Mouse (Mus musculus): ENCODE measurements at regions not wholly inside any gene's neighbourhood (a gene's known extent, or its start where the extent isn't known, plus 50 kb on each side); places are given as distances from the start of the nearest gene placed in this dataset.

DNA sequence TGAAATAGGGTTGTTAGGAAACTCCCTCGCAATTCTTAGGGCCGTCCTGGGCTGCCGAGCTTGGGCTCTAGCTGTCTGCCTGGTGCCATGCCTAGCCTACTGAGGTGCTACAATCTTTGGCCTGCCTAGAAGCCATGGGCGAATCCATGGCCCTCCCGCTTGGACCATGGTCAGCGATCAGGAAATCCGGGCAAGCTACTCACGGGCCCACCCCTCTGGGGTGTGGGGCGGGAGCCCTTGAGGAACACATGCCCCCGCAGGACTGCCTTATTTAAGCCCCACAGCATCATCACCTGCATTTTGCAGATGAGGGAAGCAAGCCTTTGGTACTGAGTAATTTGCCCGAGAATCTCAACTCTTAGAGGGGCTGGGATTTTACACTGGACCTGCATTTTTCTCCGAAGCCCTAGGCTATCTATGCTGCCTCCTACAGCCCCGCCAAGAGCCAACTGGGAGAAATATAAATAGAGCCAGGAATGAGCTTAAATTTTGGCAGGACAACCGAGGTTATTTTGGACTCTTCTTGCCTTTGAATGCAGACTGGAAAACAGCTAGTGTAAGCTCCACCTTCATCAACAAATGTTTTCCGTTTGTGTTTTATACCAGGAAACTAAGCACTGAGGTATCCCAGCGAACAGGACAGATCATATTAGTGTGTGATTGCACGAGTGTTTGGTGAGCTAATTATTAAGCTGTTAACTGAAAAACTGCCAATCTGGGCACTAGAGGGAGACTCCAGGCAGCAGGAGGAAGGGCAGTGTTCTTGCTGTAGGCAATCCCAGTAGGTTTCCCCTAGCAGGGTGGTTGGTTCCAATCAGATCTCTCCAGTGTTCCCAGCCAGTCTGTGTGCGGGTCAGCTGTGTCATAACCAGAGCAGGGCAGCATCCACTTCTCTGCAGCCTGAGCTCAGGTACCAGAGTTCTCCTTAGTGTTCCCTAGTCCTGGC, 183.6 kb upstream of the Foxn2 start:
- peak; percentile 84 for DNase-seq (ENCODE audit: low spot score)

DNA sequence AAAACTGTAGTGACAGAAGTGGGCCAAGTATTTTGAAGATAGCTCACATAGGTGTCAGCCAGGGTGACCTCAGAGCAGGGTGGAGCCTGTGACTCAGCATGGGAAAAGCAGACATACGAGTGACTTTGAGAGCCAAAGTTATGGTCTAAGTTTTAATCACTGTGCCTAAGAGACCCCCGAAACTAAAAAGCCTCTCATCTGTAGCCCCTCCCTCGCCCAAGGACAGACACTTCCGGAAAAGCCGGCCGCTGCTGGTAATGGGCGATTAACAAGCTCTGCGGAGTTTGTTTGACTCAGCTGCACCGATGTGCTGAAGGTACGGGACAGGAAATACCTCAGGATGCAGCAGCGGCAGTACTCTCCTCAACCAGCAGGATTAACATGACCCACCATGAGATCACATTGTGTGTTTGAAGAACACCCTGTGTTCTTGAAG, 182.1 kb upstream of the Foxn2 start:
- peak; percentile 40 for DNase-seq (ENCODE audit: low spot score)

DNA sequence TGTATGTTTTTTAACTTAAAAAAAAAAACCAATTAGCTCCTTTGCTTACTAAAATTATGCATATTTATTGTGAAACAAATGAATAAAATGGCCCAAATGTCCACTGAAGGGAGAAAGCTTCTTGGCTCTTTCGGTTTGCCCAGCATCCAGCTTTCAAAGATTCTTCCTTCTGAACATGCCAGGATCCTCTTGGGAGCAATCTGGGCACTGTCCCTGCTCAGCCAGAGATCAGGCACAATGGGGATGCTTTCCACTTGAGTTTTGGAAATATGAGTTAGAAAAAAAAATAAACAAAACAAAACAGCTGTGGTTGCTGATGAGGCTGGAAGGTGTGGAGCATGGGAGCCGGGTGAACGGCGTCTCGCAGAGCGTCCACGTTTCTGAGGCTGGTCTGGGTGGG, 180.3 kb upstream of the Foxn2 start:
- no peak for DNase-seq (ENCODE audit: low spot score)

- no peak for DNase-seq (ENCODE audit: low spot score)
These were observed 179.7 kb upstream of the Foxn2 start for GRCm38 (mm10) chr17:88260826-88261225.

GRCm38 (mm10) chr17:88261556-88261955, 179.0 kb upstream of the Foxn2 start:
- no peak for DNase-seq (ENCODE audit: low spot score)

DNA sequence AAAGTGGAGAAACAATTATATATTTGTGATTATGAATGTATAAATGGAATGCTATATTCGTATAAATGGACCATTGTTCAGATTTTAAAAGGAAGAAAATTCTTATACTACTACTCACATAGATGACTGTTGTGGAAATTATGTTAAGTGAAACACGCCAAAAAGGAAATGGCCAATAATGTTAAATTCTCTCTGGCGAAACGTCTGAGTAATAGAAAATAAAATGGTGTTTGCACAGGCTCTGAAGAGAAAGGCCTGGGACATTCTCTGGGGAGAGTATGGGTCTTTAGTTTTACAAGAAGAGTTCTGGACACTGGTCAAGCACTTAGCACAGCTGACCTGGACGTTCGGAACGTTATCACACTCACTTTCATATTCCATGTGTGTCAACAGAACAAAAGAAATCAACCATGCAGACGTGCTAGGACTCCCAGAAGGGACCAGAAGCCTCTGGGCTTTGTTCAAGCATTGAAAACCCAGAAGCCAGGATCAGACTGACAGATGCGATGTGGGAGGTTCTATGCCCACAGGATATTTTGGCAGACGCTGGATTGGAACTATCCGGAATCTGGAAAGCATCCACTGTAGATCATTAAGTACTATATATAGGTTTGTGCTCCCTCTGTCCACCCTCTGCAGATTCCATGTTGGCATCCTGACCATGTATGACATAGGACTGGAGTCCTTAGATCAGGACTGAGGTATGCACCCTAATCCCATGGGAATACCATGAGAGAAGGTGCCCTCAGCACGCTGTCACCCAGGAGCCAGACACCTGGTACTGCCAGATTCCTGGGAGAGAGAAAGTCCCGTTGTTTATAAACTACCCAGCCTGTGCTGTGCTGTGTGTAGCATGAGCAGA, 178.0 kb upstream of the Foxn2 start:
- no peak for DNase-seq (ENCODE audit: low spot score)

- no peak for DNase-seq (ENCODE audit: low spot score)
These were observed 175.2 kb upstream of the Foxn2 start for GRCm38 (mm10) chr17:88265291-88265690.

GRCm38 (mm10) chr17:88268216-88268615, 172.3 kb upstream of the Foxn2 start:
- no peak for DNase-seq (ENCODE audit: low spot score)

DNA sequence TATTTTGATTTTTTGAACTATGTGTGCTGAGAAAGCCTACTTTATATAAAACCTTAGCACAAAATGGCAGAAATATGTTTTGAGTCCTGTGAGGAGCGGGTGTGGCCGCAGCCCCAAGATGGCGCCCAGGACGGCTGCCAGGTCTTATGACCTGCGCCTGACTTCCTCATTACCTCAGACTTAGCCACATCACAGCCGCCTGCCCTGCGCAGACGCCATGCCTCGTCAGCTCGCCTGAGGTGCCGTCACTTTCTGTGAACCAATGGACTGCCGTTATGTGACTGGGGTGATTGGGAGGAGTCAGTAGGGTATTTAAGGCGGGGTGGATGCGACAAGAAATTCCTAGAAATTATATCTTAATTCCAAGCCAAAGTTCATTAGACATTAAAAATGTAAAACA, 171.7 kb upstream of the Foxn2 start:
- DNase-seq (ENCODE audit: low spot score): no peak

DNA sequence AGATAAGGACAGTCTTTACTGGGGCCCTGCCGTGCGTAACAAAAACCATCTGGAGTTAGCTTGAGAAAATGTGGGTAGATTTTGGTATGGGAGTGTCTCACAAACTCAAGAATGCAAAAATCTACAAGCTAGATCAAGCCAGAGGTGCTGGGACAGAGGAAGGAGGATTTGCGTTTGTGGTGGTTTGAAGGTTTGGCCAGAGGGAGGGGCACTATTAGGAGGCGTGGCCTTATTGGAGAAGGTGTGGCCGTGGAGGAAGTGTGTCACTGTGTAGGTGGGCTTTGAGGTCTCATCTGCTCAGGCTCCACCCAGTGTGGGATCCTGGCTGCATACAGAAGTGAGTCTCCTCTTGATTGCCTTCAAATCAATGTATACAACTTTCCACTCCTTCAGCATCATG, 169.6 kb upstream of the Foxn2 start:
- DNase-seq (ENCODE audit: low spot score): no peak

GRCm38 (mm10) chr17:88272161-88272560, 168.3 kb upstream of the Foxn2 start:
- DNase-seq (ENCODE audit: low spot score): no peak

- DNase-seq (ENCODE audit: low spot score): no peak
These were observed 167.0 kb upstream of the Foxn2 start for GRCm38 (mm10) chr17:88273520-88273919.

DNA sequence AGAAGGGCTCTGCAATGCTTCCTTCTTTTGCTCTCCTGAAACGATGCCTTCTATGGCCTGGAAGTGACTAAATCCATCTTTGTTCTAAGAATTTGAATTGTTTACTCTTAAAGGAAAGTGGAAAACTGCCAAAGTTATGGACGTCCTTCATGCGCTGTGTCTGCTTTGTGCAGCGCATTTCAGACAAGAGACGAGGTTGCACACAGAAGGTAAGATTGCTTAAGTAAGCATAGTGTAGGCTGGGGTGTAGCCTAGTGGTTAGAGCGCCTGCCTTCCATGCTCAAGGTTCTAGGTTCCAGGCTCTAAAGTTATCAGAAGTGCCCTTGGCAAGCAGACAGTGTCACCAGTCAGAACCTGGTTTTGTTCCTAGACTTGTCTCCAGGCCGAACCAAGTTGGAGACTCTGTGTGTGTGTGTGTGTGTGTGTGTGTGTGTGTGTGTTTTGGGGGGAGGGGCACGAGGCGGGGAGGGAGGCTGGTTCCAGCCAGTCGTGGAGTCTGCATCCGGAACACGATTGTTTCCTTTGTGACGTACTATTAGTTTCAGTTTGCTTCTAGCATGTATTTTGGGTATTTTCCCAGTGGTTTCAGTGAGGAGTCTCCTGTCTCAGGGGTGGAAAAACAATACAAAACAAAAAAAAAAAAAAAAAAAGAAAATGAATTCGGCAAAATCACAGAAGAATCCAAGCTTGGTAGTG, 166.4 kb upstream of the Foxn2 start:
- DNase-seq (ENCODE audit: low spot score): no peak

GRCm38 (mm10) chr17:88274720-88275433, 165.6 kb upstream of the Foxn2 start:
- no peak for DNase-seq (ENCODE audit: low spot score)

DNA sequence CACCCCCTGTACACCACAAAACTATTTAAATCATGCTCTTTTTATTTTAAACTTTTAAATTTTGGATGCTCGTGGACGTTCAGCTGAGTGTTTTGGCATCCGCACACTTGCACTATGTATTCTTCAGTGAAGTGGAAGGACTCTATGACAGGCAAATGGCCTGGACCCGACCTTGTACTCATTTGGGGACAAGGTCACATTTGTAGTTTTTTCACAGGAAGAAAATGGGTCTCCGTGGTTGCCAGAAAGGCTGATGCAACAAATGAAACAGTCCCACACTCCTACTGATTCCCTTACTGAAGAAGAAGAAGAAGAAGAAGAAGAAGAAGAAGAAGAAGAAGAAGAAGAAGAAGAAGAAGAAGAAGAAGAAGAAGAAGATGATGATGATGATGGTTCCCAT, 160.9 kb upstream of the Foxn2 start:
- DNase-seq (ENCODE audit: low spot score): no peak

DNA sequence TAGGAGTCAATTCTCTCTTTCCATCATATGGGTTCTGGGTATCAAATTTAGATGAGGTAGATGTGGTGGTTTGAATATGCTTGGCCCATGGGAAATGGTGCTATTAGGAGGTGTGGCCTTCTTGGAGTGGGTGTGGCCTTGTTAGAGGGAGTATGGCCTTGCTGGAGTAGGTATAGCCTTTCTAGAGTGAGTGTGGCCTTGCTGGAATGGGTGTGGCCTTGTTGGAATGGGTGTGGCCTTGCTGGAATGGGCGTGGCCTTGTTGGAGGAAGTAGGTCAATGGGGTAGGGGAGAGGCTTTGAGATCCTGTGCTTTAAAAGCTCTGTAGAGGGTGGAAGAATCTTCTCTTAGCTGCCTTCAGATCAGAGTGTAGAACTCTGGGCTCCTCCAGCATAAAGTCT, 157.8 kb upstream of the Foxn2 start:
- no peak for DNase-seq (ENCODE audit: low spot score)

DNA sequence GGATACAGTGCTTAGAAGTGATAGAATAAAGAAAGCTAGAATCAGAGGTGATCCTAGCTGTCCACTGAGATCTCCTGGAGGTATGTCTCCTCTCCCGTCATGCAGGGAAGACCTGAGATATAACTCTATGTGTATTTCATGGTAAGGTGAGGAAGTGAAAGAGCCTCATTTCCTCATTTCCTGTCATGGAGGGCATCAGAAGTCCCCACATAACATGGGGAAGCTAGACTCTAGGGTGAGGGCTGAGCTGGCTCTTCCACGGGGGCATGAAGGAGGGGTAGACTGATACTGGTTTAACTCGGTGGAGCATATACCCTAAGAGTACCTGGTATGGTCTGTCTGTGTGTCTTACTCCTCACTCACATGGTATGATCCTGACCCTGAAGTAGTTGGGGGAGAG, 156.0 kb upstream of the Foxn2 start:
- DNase-seq (ENCODE audit: low spot score): no peak

DNA sequence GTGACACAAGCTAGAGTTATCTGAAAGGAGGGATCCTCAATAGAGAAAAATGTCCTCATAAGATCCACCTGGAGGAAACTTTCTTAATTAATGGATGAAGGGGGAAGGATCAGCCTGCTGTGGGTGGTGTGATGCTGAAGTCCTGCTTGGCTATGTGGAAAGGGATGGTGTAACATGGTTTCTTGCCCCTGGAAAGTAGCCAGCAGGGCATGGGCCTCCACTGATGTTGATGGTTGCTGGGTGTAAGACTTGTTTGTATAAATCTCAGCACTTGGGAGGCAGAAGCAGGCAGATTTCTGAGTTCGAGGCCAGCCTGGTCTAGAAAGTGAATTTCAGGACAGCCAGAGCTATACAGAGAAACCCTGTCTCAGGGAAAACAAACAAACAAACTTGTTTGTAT, 152.7 kb upstream of the Foxn2 start:
- DNase-seq (ENCODE audit: low spot score): no peak

DNA sequence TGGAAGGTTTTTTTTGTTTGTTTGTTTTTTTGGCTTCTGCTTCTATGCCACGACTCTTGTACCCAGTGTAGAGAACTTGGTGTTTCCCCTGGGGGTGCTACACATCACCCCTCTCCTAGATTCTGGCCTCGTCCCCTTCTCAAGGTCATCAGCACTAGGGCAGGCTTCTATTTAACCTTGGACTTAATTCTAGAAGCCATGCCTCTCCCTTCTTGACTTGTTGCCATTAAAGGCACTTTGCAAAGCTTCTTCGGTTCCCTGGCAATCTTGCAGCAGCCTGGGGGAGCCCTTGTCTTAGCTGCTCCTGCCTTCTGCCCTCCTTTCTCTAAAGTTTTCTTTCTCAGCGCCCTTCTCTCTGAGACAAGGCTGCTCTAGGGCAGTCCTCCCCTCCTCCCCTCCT, 143.0 kb upstream of the Foxn2 start:
- DNase-seq (ENCODE audit: low spot score): no peak

GRCm38 (mm10) chr17:88303991-88304390, 136.5 kb upstream of the Foxn2 start:
- DNase-seq (ENCODE audit: low spot score): peak; percentile 21

DNA sequence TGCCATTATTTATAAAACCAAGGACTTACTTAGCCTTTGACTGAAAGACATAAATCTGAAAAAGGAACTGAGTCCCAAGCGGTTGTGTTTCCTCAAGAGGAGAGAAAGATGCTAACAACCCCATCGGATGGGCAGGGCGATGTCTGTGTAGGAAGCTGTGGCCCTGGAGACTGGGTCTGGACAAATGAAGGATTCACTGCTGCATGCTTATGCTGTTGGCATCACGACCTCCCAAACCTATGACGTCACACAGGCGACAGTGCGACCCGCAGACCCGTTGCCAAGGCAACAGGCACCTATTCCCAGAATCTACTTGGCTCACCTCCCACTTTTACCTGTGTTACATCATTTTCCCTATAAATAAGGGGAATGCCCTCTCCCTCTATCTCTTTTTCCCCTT, 135.3 kb upstream of the Foxn2 start:
- no peak for DNase-seq (ENCODE audit: low spot score)

All from heart, adult 8-10 months (tissue).